Mouse (Mus musculus) thymus, adult 2 months (tissue): ENCODE measurements around the gene Prkce.

ENCODE experiments used
- CTCF ChIP-seq: fragments of 200-500 bp; IDR thresholded peaks from 2 replicates; pipeline ENCODE4 v1.5.1; 2012; ENCODE audit warnings: mild to moderate bottlenecking, control low read depth, low read length, moderate library complexity, borderline replicate concordance; ENCODE audit not compliant: control insufficient read depth, poor library complexity, insufficient read depth; ENCODE audit errors: extremely low read depth
- POLR2A ChIP-seq: fragments of 200-500 bp; IDR thresholded peaks from 2 replicates; pipeline ENCODE4 v1.6.1; 2012; ENCODE audit warnings: mild to moderate bottlenecking, low read length, control low read depth, moderate library complexity; ENCODE audit not compliant: control insufficient read depth, poor library complexity, insufficient read depth; ENCODE audit errors: extremely low read depth

- TF ChIP-seq CTCF (no peak), POLR2A (no peak)
Observed at GRCm38 (mm10) chr17:86559206-86559891, 391.8 kb downstream of the Prkce start.
